Mouse (Mus musculus) G1E (cell line): Measurements from ENCODE around the gene Dnm3. TPM values are rescaled to one million over a fixed set of nuclear protein-coding genes. Genes with fewer than 3 reads are reported as not detected.
A peak's percentile ranks its signal among the peaks of the same experiment; 100 is the strongest.

Experiments
- ATAC-seq: 2 replicates; pipeline ENCODE4 v1.8.0; 2016; ENCODE audit warnings: mild to moderate bottlenecking; ENCODE audit not compliant: insufficient number of reproducible peaks, poor library complexity, low FRiP score, severe bottlenecking; ENCODE audit errors: extremely low read depth
- DNase-seq: peaks from one replicate; pipeline ENCODE4 v3.0.0; 2012; ENCODE audit warnings: low spot score
- H3K27me3 ChIP-seq: 2 replicates; pipeline ENCODE4 v1.6.1; 2012; ENCODE audit warnings: mild to moderate bottlenecking, low read length, inconsistent platforms; ENCODE audit not compliant: insufficient read depth
- H3K36me3 ChIP-seq: replicated peaks from 2 replicates; pipeline ENCODE3; 2012; ENCODE audit warnings: mild to moderate bottlenecking, inconsistent platforms
- H3K4me1 ChIP-seq: 2 replicates; pipeline ENCODE4 v1.6.1; 2012; ENCODE audit warnings: low read depth, low read length, inconsistent platforms, mixed read lengths; ENCODE audit not compliant: insufficient read depth
- H3K4me3 ChIP-seq: 2 replicates; pipeline ENCODE4 v1.5.1; 2012; ENCODE audit warnings: low read depth, mild to moderate bottlenecking, inconsistent platforms, low read length, moderate library complexity, mixed read lengths
- H3K9me3 ChIP-seq: replicated peaks from 2 replicates; pipeline ENCODE4 v1.6.1; 2012; ENCODE audit warnings: inconsistent platforms
- CTCF ChIP-seq: IDR thresholded peaks from 2 replicates; pipeline ENCODE4 v1.5.1; 2012; ENCODE audit warnings: low read depth, low read length, inconsistent platforms, mixed read lengths
- GATA1 ChIP-seq: IDR thresholded peaks from 2 replicates; pipeline ENCODE4 v1.6.1; 2012; ENCODE audit warnings: borderline replicate concordance, low read length, inconsistent platforms, mixed read lengths
- GATA2 ChIP-seq: IDR thresholded peaks from 2 replicates; pipeline ENCODE4 v1.6.1; 2012; ENCODE audit warnings: low read depth, low read length, inconsistent platforms, borderline replicate concordance
- POLR2AphosphoS5 ChIP-seq: IDR thresholded peaks from 2 replicates; pipeline ENCODE4 v1.6.1; 2012; ENCODE audit warnings: low read depth, low read length, inconsistent platforms; ENCODE audit not compliant: insufficient replicate concordance
- TAL1 ChIP-seq: conservative IDR thresholded peaks from 2 replicates; pipeline ENCODE4 v1.6.1; 2012; ENCODE audit warnings: low read depth, low read length, inconsistent platforms, mixed read lengths
- polyA plus RNA-seq: library from polyadenylated mRNA; stranded (reverse); fragments of >175 nt; gene quantifications from 2 replicates; pipeline ENCODE4 v1.2.3, GENCODE M21; 2012
- total RNA-seq, 2 experiments: library from RNA; stranded (forward) in 1 of 2; stranded (reverse) in 1 of 2; fragments of 200-1000 nt in 1 of 2; fragments of >200 nt in 1 of 2; fragmentation: Nextera tagmentation in 1 of 2; gene quantifications; 2 replicates each; pipeline ENCODE4 v1.2.3; 2014 to 2017

Dnm3 gene
- total and polyA plus RNA-seq, 3 experiments: 0.27 to 0.66 TPM; not detected in 1

- no peak for TF ChIP-seq CTCF
- TF ChIP-seq GATA2: no peak
- TF ChIP-seq TAL1: no peak
- TF ChIP-seq POLR2AphosphoS5: no peak
- TF ChIP-seq GATA1: no peak
- no peak for DNase-seq
- H3K27me3 ChIP-seq: peaks cover 18% of the 10 kb centered on the region
- H3K9me3 ChIP-seq: no peaks in the 10 kb centered on the region
- no peak overlapping the region for H3K4me3 ChIP-seq
- H3K4me1 ChIP-seq: peaks cover 12% of the 10 kb centered on the region
- H3K36me3 ChIP-seq: no peaks in the 10 kb centered on the region
- no peak for ATAC-seq
These were observed 497.1 kb downstream of the Dnm3 start for GRCm38 (mm10) chr1:161980626-161981298.

GRCm38 (mm10) chr1:161980046-161980445, 497.8 kb downstream of the Dnm3 start:
- H3K27me3 ChIP-seq: peaks cover 18% of the 10 kb centered on the region
- ATAC-seq (no peak), DNase-seq (no peak)
- peaks cover 19% of the 10 kb centered on the region for H3K4me1 ChIP-seq
- H3K36me3 ChIP-seq: no peaks in the 10 kb centered on the region
- TF ChIP-seq POLR2AphosphoS5: no peak
- no peak for TF ChIP-seq GATA2
- no peak for TF ChIP-seq GATA1
- TF ChIP-seq CTCF: no peak
- TF ChIP-seq TAL1: no peak
- H3K9me3 ChIP-seq: no peaks in the 10 kb centered on the region
- H3K4me3 ChIP-seq: no peak overlapping the region

- Histone ChIP-seq H3K27me3 (peaks cover 15% of the 10 kb centered on the region), H3K36me3 (no peaks in the 10 kb centered on the region), H3K4me3 (no peak within 1 kb of the TSS), H3K9me3 (no peaks in the 10 kb centered on the region), H3K4me1 (peaks cover 20% of the 10 kb centered on the region)
- no peak for DNase-seq
- no peak for TF ChIP-seq GATA1
- TF ChIP-seq GATA2: no peak
- TF ChIP-seq TAL1: no peak
- no peak for TF ChIP-seq CTCF
- no peak for ATAC-seq
These were observed 498.3 kb downstream of the Dnm3 start, which contains the start of gene 4930558K02Rik for GRCm38 (mm10) chr1:161979536-161979935. Gene 4930558K02Rik, minus strand, starts transcription at chr1:161979636.

GRCm38 (mm10) chr1:161978173-161978700, 499.6 kb downstream of the Dnm3 start:
- ATAC-seq (no peak), DNase-seq (no peak)
- no peak for TF ChIP-seq POLR2AphosphoS5
- TF ChIP-seq TAL1: no peak
- TF ChIP-seq CTCF: no peak
- no peak for TF ChIP-seq GATA2
- no peak for TF ChIP-seq GATA1
- peaks cover 2% of the 10 kb centered on the region for H3K36me3 ChIP-seq
- no peak overlapping the region for H3K4me3 ChIP-seq
- peaks cover 11% of the 10 kb centered on the region for H3K27me3 ChIP-seq
- no peaks in the 10 kb centered on the region for H3K9me3 ChIP-seq
- peaks cover 31% of the 10 kb centered on the region for H3K4me1 ChIP-seq

- H3K36me3 ChIP-seq: peaks cover 2% of the 10 kb centered on the region
- ATAC-seq (no peak), DNase-seq (no peak)
- H3K9me3 ChIP-seq: no peaks in the 10 kb centered on the region
- H3K4me3 ChIP-seq: no peak overlapping the region
- TF ChIP-seq GATA1 (no peak), POLR2AphosphoS5 (no peak), GATA2 (no peak), CTCF (no peak), TAL1 (no peak)
- H3K4me1 ChIP-seq: peaks cover 31% of the 10 kb centered on the region
- H3K27me3 ChIP-seq: peaks cover 8% of the 10 kb centered on the region; the same call in 1 of the 2 replicates
These were observed 500.5 kb downstream of the Dnm3 start for GRCm38 (mm10) chr1:161977331-161977730.

GRCm38 (mm10) chr1:161976255-161977182, 501.3 kb downstream of the Dnm3 start:
- peak; percentile 62 for TF ChIP-seq CTCF
- TF ChIP-seq TAL1: no peak
- Histone ChIP-seq H3K4me3 (no peak overlapping the region), H3K27me3 (peaks cover 8% of the 10 kb centered on the region; the same call in 1 of the 2 replicates), H3K36me3 (peaks cover 8% of the 10 kb centered on the region), H3K4me1 (peaks cover 31% of the 10 kb centered on the region), H3K9me3 (no peaks in the 10 kb centered on the region)
- DNase-seq (peak; percentile 43), ATAC-seq (peak; percentile 59)
